Mouse (Mus musculus) cortical plate, adult 2 months (tissue): ENCODE results near the gene Pcp4. TPM values are rescaled to one million over a fixed set of nuclear protein-coding genes. Genes with fewer than 3 reads are reported as not detected.
"Not testable (repeated sequence)": the region's sequence is repeated elsewhere in the genome, so short reads cannot be mapped to it uniquely, and the experiment has no call there.

Experiments
- H3K27ac ChIP-seq: fragments of 200-500 bp; 2 replicates; pipeline ENCODE4 v1.5.1; 2012; ENCODE audit warnings: low read length, control low read depth, inconsistent platforms; ENCODE audit not compliant: insufficient read depth
- H3K4me1 ChIP-seq: fragments of 200-500 bp; 2 replicates; pipeline ENCODE4 v1.6.1; 2011; ENCODE audit warnings: low read length; ENCODE audit not compliant: control insufficient read depth, insufficient read depth
- H3K4me3 ChIP-seq: fragments of 200-500 bp; 2 replicates; pipeline ENCODE4 v1.5.1; 2011; ENCODE audit warnings: mild to moderate bottlenecking, low read length, control low read depth; ENCODE audit not compliant: insufficient read depth
- CTCF ChIP-seq: fragments of 200-500 bp; IDR thresholded peaks from 2 replicates; pipeline ENCODE4 v1.5.1; 2011; ENCODE audit warnings: mild to moderate bottlenecking, control low read depth, low read length; ENCODE audit not compliant: insufficient read depth; ENCODE audit errors: extremely low read depth
- POLR2A ChIP-seq: fragments of 200-500 bp; IDR thresholded peaks from 2 replicates; pipeline ENCODE4 v1.6.1; 2011; ENCODE audit warnings: mild to moderate bottlenecking, low read length, control low read depth; ENCODE audit not compliant: insufficient read depth; ENCODE audit errors: extremely low read depth
- polyA plus RNA-seq: library from polyadenylated mRNA; depleted of rRNA; stranded (reverse); fragments of >200 nt; gene quantifications from 2 replicates; pipeline ENCODE4 v1.2.3, GENCODE M21; 2012; rRNA removed

Pcp4 gene
- 606 and 753 TPM in 2 replicates for polyA plus RNA-seq

- Histone ChIP-seq H3K4me3 (peak within 1 kb of the TSS; percentile 34), H3K27ac (no peak within 1 kb of the TSS), H3K4me1 (no peaks in the 10 kb centered on the region)
- TF ChIP-seq CTCF, result peak; percentile 98
- peak; percentile 98 for TF ChIP-seq POLR2A
These were observed at the start of gene Pcp4 for GRCm38 (mm10) chr16:96467445-96467844. Gene Pcp4 (plus strand): TSS chr16:96467606.

- TF ChIP-seq POLR2A (no peak), CTCF (no peak)
- Histone ChIP-seq H3K4me3 (no peak overlapping the region), H3K27ac (no peak overlapping the region), H3K4me1 (no peaks in the 10 kb centered on the region)
These were observed 42.4 kb upstream of the Pcp4 start for GRCm38 (mm10) chr16:96425044-96425443.

- Histone ChIP-seq H3K27ac (no peak overlapping the region), H3K4me3 (no peak overlapping the region), H3K4me1 (no peaks in the 10 kb centered on the region)
- TF ChIP-seq POLR2A (no peak), CTCF (no peak)
These were observed 40.7 kb upstream of the Pcp4 start for GRCm38 (mm10) chr16:96426671-96427070.

DNA sequence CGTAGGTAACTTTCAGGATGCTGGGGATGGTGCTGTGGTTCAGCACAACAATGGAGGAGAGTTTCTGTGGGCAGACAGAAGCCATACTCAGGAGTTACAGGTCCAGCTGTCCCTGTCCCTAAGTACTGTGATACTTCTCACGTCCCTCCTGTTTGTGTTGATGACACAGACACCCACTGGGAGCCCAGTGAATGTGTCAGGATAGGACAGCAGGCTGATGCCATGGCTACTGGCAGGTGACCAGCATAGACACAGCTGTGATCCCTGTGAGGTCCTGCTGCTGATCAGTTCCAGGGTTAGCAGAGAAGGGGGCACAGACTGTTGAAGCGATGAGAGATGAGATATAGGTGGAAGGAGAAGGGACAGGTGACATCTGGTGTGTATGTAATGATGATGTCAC is 38.4 kb upstream of the Pcp4 start:
- Histone ChIP-seq H3K4me3 (no peak overlapping the region), H3K4me1 (no peaks in the 10 kb centered on the region), H3K27ac (no peak overlapping the region)
- TF ChIP-seq POLR2A (no peak), CTCF (no peak)

GRCm38 (mm10) chr16:96433266-96433665 is 34.1 kb upstream of the Pcp4 start:
- TF ChIP-seq CTCF (no peak), POLR2A (no peak)
- Histone ChIP-seq H3K4me1 (no peaks in the 10 kb centered on the region), H3K27ac (no peak overlapping the region), H3K4me3 (no peak overlapping the region)

- no peaks in the 10 kb centered on the region for H3K4me1 ChIP-seq
- TF ChIP-seq POLR2A (no peak), CTCF (no peak)
- no peak overlapping the region for H3K4me3 ChIP-seq
- H3K27ac ChIP-seq, result no peak overlapping the region
These were observed 33.2 kb upstream of the Pcp4 start for GRCm38 (mm10) chr16:96434024-96434785.

- TF ChIP-seq POLR2A (no peak), CTCF (no peak)
- Histone ChIP-seq H3K4me1 (no peaks in the 10 kb centered on the region), H3K27ac (no peak overlapping the region), H3K4me3 (no peak overlapping the region)
These were observed 28.5 kb upstream of the Pcp4 start for GRCm38 (mm10) chr16:96438946-96439345.

- Histone ChIP-seq H3K4me3 (no peak overlapping the region), H3K27ac (no peak overlapping the region), H3K4me1 (no peaks in the 10 kb centered on the region)
- TF ChIP-seq POLR2A, result no peak
- TF ChIP-seq CTCF, result no peak
These were observed 27.7 kb upstream of the Pcp4 start for GRCm38 (mm10) chr16:96439682-96440081.

- TF ChIP-seq CTCF (no peak), POLR2A (no peak)
- Histone ChIP-seq H3K4me3 (no peak overlapping the region), H3K4me1 (no peaks in the 10 kb centered on the region), H3K27ac (no peak overlapping the region)
These were observed 26.5 kb upstream of the Pcp4 start for GRCm38 (mm10) chr16:96440871-96441270.

- no peak overlapping the region for H3K4me3 ChIP-seq
- TF ChIP-seq CTCF, result no peak
- no peak for TF ChIP-seq POLR2A
- no peaks in the 10 kb centered on the region for H3K4me1 ChIP-seq
- no peak overlapping the region for H3K27ac ChIP-seq
These were observed 25.6 kb upstream of the Pcp4 start for GRCm38 (mm10) chr16:96441826-96442225.

DNA sequence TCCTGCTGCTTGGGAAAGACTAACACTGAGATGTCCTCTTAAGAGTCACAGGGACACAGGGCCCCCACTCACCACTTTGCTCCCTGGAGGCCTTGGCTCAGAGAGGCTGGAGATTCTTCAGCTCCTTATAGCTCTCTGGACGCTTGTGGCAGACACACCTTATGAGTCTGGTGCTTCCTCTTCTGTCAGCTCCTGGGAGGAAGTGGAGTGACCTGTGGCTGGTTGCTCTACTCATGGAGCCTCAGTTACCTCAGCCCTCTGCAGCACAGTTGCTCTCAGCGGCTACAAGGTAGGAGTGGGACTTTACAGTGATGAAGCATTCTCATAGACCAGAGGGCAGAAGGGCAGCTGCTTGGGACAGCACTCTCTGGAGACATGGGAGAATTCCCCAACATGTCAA is 23.9 kb upstream of the Pcp4 start, which contains the start of gene Itgb2l:
TSS of gene Itgb2l (minus strand) at position 152 of the 400 bp plus-strand sequence.
- TF ChIP-seq CTCF, result no peak
- no peak for TF ChIP-seq POLR2A
- H3K4me3 ChIP-seq, result no peak within 1 kb of the TSS
- no peaks in the 10 kb centered on the region for H3K4me1 ChIP-seq
- no peak within 1 kb of the TSS for H3K27ac ChIP-seq

DNA sequence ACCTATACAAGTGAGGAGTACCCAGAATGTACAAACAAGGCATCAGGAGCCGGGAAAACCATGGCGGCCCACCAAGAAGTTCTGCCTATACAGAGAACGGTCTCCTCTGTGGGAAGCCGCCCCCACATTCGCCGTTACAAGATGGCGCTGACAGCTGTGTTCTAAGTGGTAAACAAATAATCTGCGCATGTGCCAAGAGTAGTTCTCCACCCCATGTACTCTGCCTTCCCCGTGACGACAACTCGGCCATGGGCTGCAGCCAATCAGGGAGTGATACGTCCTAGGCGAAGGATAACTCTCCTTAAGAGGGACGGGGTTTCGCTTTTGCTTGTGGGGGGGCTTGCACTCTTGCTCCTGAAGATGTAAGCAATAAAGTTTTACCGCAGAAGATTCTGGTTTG is 16.5 kb upstream of the Pcp4 start:
- not testable (repeated sequence) for H3K4me3 ChIP-seq, H3K27ac ChIP-seq, H3K4me1 ChIP-seq
